Mouse (Mus musculus): ENCODE measurements around the gene H2-Q1. TPM values are rescaled to one million over a fixed set of nuclear protein-coding genes. Genes with fewer than 3 reads are reported as not detected.
"Not testable (repeated sequence)": the region's sequence is repeated elsewhere in the genome, so short reads cannot be mapped to it uniquely, and the experiment has no call there.

Gene H2-Q1
- polyA plus RNA-seq, 1 experiment from 2014 or later: 0.20 TPM

GRCm38 (mm10) chr17:35303271-35303670 lies 16.9 kb upstream of the H2-Q1 start:
- Histone ChIP-seq H3K4me2 (no peak overlapping the region), H3K27ac (no peak overlapping the region), H3K9ac (no peak overlapping the region), H3K4me1 (no peaks in the 10 kb centered on the region), H3K27me3 (no peaks in the 10 kb centered on the region), H3K9me3 (no peaks in the 10 kb centered on the region), H3K36me3 (no peaks in the 10 kb centered on the region), H3K4me3 (no peak overlapping the region)
- WGBS: 70% methylated on average over 2 of the region's 2 CpGs
- no peak for ATAC-seq (ENCODE audit: borderline replicate concordance, extremely low read depth, low FRiP score, low TSS enrichment)

GRCm38 (mm10) chr17:35303756-35304350 lies 16.4 kb upstream of the H2-Q1 start:
- no peak overlapping the region for H3K4me3 ChIP-seq
- WGBS: 76% methylated on average over 10 of the region's 10 CpGs
- no peaks in the 10 kb centered on the region for H3K4me1 ChIP-seq
- H3K27me3 ChIP-seq: no peaks in the 10 kb centered on the region
- no peaks in the 10 kb centered on the region for H3K9me3 ChIP-seq
- no peak for ATAC-seq (ENCODE audit: borderline replicate concordance, extremely low read depth, low FRiP score, low TSS enrichment)
- H3K36me3 ChIP-seq: no peaks in the 10 kb centered on the region
- H3K27ac ChIP-seq: no peak overlapping the region
- no peak overlapping the region for H3K4me2 ChIP-seq
- H3K9ac ChIP-seq: no peak overlapping the region

GRCm38 (mm10) chr17:35304478-35304877 lies 15.7 kb upstream of the H2-Q1 start:
- Histone ChIP-seq H3K9me3 (no peaks in the 10 kb centered on the region), H3K27ac (no peak overlapping the region), H3K9ac (no peak overlapping the region), H3K4me2 (no peak overlapping the region), H3K36me3 (no peaks in the 10 kb centered on the region), H3K27me3 (no peaks in the 10 kb centered on the region; the same call in 1 of the 2 replicates), H3K4me3 (no peak overlapping the region), H3K4me1 (no peaks in the 10 kb centered on the region)
- WGBS: 49% methylated on average over 6 of the region's 6 CpGs
- ATAC-seq (ENCODE audit: borderline replicate concordance, extremely low read depth, low FRiP score, low TSS enrichment): no peak

GRCm38 (mm10) chr17:35304921-35305320 lies 15.3 kb upstream of the H2-Q1 start:
- not testable (repeated sequence) for H3K4me3 ChIP-seq, H3K9ac ChIP-seq, H3K36me3 ChIP-seq, H3K4me1 ChIP-seq, H3K27ac ChIP-seq, H3K4me2 ChIP-seq, H3K9me3 ChIP-seq, H3K27me3 ChIP-seq
- 65% methylated on average over 8 of the region's 8 CpGs for WGBS
- 0 out of 2 replicates have a peak, but pooled peaks have one; percentile 27 for ATAC-seq (ENCODE audit: borderline replicate concordance, extremely low read depth, low FRiP score, low TSS enrichment)

GRCm38 (mm10) chr17:35318671-35319070 lies 1.5 kb upstream of the H2-Q1 start:
- no peak overlapping the region for H3K9ac ChIP-seq
- no peak overlapping the region for H3K27ac ChIP-seq
- 0 out of 2 replicates have a peak, but pooled peaks cover 8% of the 10 kb centered on the region for H3K4me1 ChIP-seq
- H3K9me3 ChIP-seq: no peaks in the 10 kb centered on the region
- ATAC-seq (ENCODE audit: borderline replicate concordance, extremely low read depth, low FRiP score, low TSS enrichment): no peak
- H3K4me3 ChIP-seq: no peak overlapping the region
- no peak overlapping the region for H3K4me2 ChIP-seq
- no peaks in the 10 kb centered on the region for H3K36me3 ChIP-seq
- H3K27me3 ChIP-seq: peaks cover 40% of the 10 kb centered on the region

GRCm38 (mm10) chr17:35325124-35325523 lies 4.9 kb downstream of the H2-Q1 start:
- ATAC-seq (ENCODE audit: borderline replicate concordance, extremely low read depth, low FRiP score, low TSS enrichment); H3K36me3 ChIP-seq; H3K4me3 ChIP-seq; H3K4me1 ChIP-seq; H3K9ac ChIP-seq; H3K4me2 ChIP-seq; H3K9me3 ChIP-seq; H3K27ac ChIP-seq: not testable (repeated sequence)
- H3K27me3 ChIP-seq: peaks cover 23% of the 10 kb centered on the region
- 62% methylated on average over 1 of the region's 1 CpGs for WGBS

GRCm38 (mm10) chr17:35326000-35326399 lies 5.8 kb downstream of the H2-Q1 start:
- not testable (repeated sequence) for H3K4me2 ChIP-seq; H3K9ac ChIP-seq; H3K9me3 ChIP-seq; H3K27ac ChIP-seq; H3K4me1 ChIP-seq; ATAC-seq (ENCODE audit: borderline replicate concordance, extremely low read depth, low FRiP score, low TSS enrichment); H3K36me3 ChIP-seq; H3K4me3 ChIP-seq
- H3K27me3 ChIP-seq: peaks cover 14% of the 10 kb centered on the region

GRCm38 (mm10) chr17:35329714-35330113 lies 9.5 kb downstream of the H2-Q1 start:
- WGBS: 59% methylated on average over 3 of the region's 3 CpGs
- H3K27me3 ChIP-seq, H3K4me2 ChIP-seq: not testable (repeated sequence)

GRCm38 (mm10) chr17:35331546-35331945 lies 11.3 kb downstream of the H2-Q1 start:
- H3K4me2 ChIP-seq; ATAC-seq (ENCODE audit: borderline replicate concordance, extremely low read depth, low FRiP score, low TSS enrichment); H3K9me3 ChIP-seq; H3K9ac ChIP-seq; H3K27me3 ChIP-seq; H3K4me3 ChIP-seq; H3K4me1 ChIP-seq; H3K27ac ChIP-seq; H3K36me3 ChIP-seq: not testable (repeated sequence)
- 34% methylated on average over 6 of the region's 6 CpGs for WGBS

More at GRCm38 (mm10) chr17:35329714-35330113, 9.5 kb downstream of the H2-Q1 start:
- not testable (repeated sequence) for H3K9me3 ChIP-seq; H3K4me1 ChIP-seq; H3K27ac ChIP-seq; H3K4me3 ChIP-seq; ATAC-seq (ENCODE audit: borderline replicate concordance, extremely low read depth, low FRiP score, low TSS enrichment); H3K36me3 ChIP-seq; H3K9ac ChIP-seq

GRCm38 (mm10) chr17:35342071-35342671 lies 22.0 kb downstream of the H2-Q1 start, which contains the start of gene H2-Q2:
Gene H2-Q2 (plus strand): TSS chr17:35342242.
- Histone ChIP-seq H3K4me1 (no peaks in the 10 kb centered on the region), H3K4me3 (peak within 1 kb of the TSS; percentile 52), H3K4me2 (peak within 1 kb of the TSS; percentile 66), H3K36me3 (no peaks in the 10 kb centered on the region), H3K27ac (no peak within 1 kb of the TSS), H3K27me3 (peaks cover 45% of the 10 kb centered on the region), H3K9me3 (no peaks in the 10 kb centered on the region), H3K9ac (peak within 1 kb of the TSS; percentile 14; the same call in 1 of the 2 replicates)
- WGBS: 1% methylated on average over 40 of the region's 40 CpGs
- no peak for ATAC-seq (ENCODE audit: borderline replicate concordance, extremely low read depth, low FRiP score, low TSS enrichment)

- no peaks in the 10 kb centered on the region for H3K9me3 ChIP-seq
- peak; percentile 59; the same call in 1 of the 2 replicates for ATAC-seq (ENCODE audit: borderline replicate concordance, extremely low read depth, low FRiP score, low TSS enrichment)
- H3K27ac ChIP-seq: no peak overlapping the region
- 2% methylated on average over 46 of the region's 46 CpGs for WGBS
- peak overlapping the region; percentile 66 for H3K4me2 ChIP-seq
- H3K9ac ChIP-seq: peak overlapping the region; percentile 14; the same call in 1 of the 2 replicates
- no peaks in the 10 kb centered on the region for H3K4me1 ChIP-seq
- peak overlapping the region; percentile 52 for H3K4me3 ChIP-seq
- peaks cover 45% of the 10 kb centered on the region for H3K27me3 ChIP-seq
- no peaks in the 10 kb centered on the region for H3K36me3 ChIP-seq
Measured at GRCm38 (mm10) chr17:35342711-35343476, 22.7 kb downstream of the H2-Q1 start.

- H3K4me1 ChIP-seq; H3K36me3 ChIP-seq; H3K4me3 ChIP-seq; H3K9ac ChIP-seq; H3K4me2 ChIP-seq; ATAC-seq (ENCODE audit: borderline replicate concordance, extremely low read depth, low FRiP score, low TSS enrichment); H3K9me3 ChIP-seq; H3K27ac ChIP-seq: not testable (repeated sequence)
- peaks cover 18% of the 10 kb centered on the region for H3K27me3 ChIP-seq
Measured at GRCm38 (mm10) chr17:35347659-35348058, 27.5 kb downstream of the H2-Q1 start.

Measured in lung, embryonic 15.5 days (tissue).